Mouse (Mus musculus) megakaryocyte, embryonic 14.5 days (primary cell): Measurements from ENCODE around the gene Grid2ip. TPM values are rescaled to one million over a fixed set of nuclear protein-coding genes. Genes with fewer than 3 reads are reported as not detected.

Source experiments
- H3K27me3 ChIP-seq: replicated peaks from 2 replicates; pipeline ENCODE3; 2012; ENCODE audit warnings: inconsistent platforms
- H3K36me3 ChIP-seq: replicated peaks from 2 replicates; pipeline ENCODE3; 2012; ENCODE audit warnings: low read length, inconsistent platforms, mixed read lengths
- H3K4me1 ChIP-seq: 2 replicates; pipeline ENCODE4 v1.6.1; 2012; ENCODE audit warnings: inconsistent platforms
- H3K4me3 ChIP-seq: replicated peaks from 2 replicates; pipeline ENCODE3; 2012; ENCODE audit warnings: moderate library complexity, mild to moderate bottlenecking, inconsistent platforms
- H3K9me3 ChIP-seq: 2 replicates; pipeline ENCODE4 v1.6.1; 2012; ENCODE audit warnings: inconsistent platforms
- FLI1 ChIP-seq: IDR thresholded peaks from 2 replicates; pipeline ENCODE4 v1.6.1; 2012; ENCODE audit warnings: low read length, inconsistent platforms, mixed read lengths
- GATA1 ChIP-seq: IDR thresholded peaks from 3 replicates; pipeline ENCODE4 v1.6.1; 2012; ENCODE audit warnings: mixed read lengths, low read length, inconsistent platforms, borderline replicate concordance
- polyA plus RNA-seq: library from polyadenylated mRNA; stranded (reverse); fragments of >175 nt; gene quantifications from 2 replicates; pipeline ENCODE4 v1.2.3, GENCODE M21; 2012; ENCODE audit warnings: low replicate concordance; ENCODE audit not compliant: insufficient read depth

The Grid2ip gene
- polyA plus RNA-seq, 1 experiment = not detected

GRCm38 (mm10) chr5:143328690-143329495, 28.2 kb upstream of the Grid2ip start, which contains the start of gene Zdhhc4:
Gene Zdhhc4 (minus strand): TSS chr5:143329256.
- TF ChIP-seq GATA1 (no peak), FLI1 (peak; percentile 76; the same call in 1 of the 2 replicates)
- no peaks in the 10 kb centered on the region for H3K27me3 ChIP-seq
- H3K4me1 ChIP-seq = peaks cover 26% of the 10 kb centered on the region
- no peaks in the 10 kb centered on the region for H3K9me3 ChIP-seq
- H3K36me3 ChIP-seq = peaks cover 37% of the 10 kb centered on the region
- H3K4me3 ChIP-seq = peak within 1 kb of the TSS; percentile 99

DNA sequence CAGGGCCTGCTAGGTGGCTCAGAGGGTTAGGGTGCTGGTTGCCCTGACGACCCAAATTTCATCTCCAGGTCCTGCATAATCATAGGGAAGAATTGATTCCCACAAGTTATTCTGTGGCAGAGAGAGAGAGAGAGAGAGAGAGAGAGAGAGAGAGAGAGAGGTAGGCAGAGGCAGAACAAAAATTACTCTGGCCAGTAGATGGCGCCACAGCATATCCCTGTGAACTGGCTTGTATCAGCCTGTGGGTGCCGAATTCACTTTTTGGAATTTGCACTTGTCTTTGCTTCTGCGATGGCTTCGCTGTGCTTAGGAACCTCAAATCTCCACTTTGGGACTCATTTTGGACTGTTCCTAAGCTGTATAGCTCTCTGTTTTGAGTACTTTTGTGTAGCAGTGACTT, 23.3 kb upstream of the Grid2ip start:
- Histone ChIP-seq H3K27me3 (peaks cover 17% of the 10 kb centered on the region), H3K4me3 (peak overlapping the region; percentile 80), H3K4me1 (peaks cover 27% of the 10 kb centered on the region), H3K9me3 (0 out of 2 replicates have a peak, but pooled peaks cover 3% of the 10 kb centered on the region), H3K36me3 (no peaks in the 10 kb centered on the region)
- TF ChIP-seq GATA1 (no peak), FLI1 (no peak)

GRCm38 (mm10) chr5:143334418-143335088, 22.6 kb upstream of the Grid2ip start:
- Histone ChIP-seq H3K4me3 (peak overlapping the region; percentile 80), H3K9me3 (0 out of 2 replicates have a peak, but pooled peaks cover 3% of the 10 kb centered on the region), H3K36me3 (no peaks in the 10 kb centered on the region), H3K4me1 (peaks cover 27% of the 10 kb centered on the region), H3K27me3 (peaks cover 19% of the 10 kb centered on the region)
- TF ChIP-seq GATA1 = no peak
- no peak for TF ChIP-seq FLI1

- H3K27me3 ChIP-seq = peaks cover 21% of the 10 kb centered on the region
- H3K36me3 ChIP-seq = no peaks in the 10 kb centered on the region
- H3K9me3 ChIP-seq = 0 out of 2 replicates have a peak, but pooled peaks cover 3% of the 10 kb centered on the region
- no peak for TF ChIP-seq GATA1
- TF ChIP-seq FLI1 = no peak
- H3K4me1 ChIP-seq = peaks cover 22% of the 10 kb centered on the region
- no peak overlapping the region for H3K4me3 ChIP-seq
Observed at GRCm38 (mm10) chr5:143335089-143335460, 22.1 kb upstream of the Grid2ip start.

DNA sequence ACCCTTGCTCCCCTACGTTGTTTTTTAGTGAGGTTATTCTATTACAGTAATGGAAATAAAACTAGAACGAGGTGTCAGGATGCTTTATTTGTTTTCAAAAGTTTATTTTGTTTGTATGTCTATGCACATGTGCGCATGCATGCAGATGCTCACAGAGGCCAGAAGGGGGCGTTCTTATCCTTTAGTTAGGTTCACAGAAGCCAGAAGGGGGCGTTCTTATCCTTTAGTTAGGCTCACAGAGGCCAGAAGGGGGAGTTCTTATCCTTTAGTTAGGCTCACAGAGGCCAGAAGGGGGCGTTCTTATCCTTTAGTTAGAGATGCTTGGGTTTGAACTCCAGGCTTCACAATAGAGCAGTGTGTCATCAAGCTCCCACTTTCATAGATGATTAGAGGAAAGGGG, 20.6 kb upstream of the Grid2ip start:
- Histone ChIP-seq H3K4me1 (peaks cover 19% of the 10 kb centered on the region), H3K4me3 (no peak overlapping the region), H3K27me3 (peaks cover 22% of the 10 kb centered on the region), H3K9me3 (0 out of 2 replicates have a peak, but pooled peaks cover 3% of the 10 kb centered on the region), H3K36me3 (no peaks in the 10 kb centered on the region)
- TF ChIP-seq FLI1 (no peak), GATA1 (no peak)

- TF ChIP-seq FLI1 (no peak), GATA1 (no peak)
- H3K4me3 ChIP-seq = no peak overlapping the region
- peaks cover 19% of the 10 kb centered on the region for H3K9me3 ChIP-seq
- H3K27me3 ChIP-seq = peaks cover 26% of the 10 kb centered on the region
- peaks cover 15% of the 10 kb centered on the region for H3K4me1 ChIP-seq
- H3K36me3 ChIP-seq = no peaks in the 10 kb centered on the region
Observed at GRCm38 (mm10) chr5:143339603-143340002, 17.5 kb upstream of the Grid2ip start.

DNA sequence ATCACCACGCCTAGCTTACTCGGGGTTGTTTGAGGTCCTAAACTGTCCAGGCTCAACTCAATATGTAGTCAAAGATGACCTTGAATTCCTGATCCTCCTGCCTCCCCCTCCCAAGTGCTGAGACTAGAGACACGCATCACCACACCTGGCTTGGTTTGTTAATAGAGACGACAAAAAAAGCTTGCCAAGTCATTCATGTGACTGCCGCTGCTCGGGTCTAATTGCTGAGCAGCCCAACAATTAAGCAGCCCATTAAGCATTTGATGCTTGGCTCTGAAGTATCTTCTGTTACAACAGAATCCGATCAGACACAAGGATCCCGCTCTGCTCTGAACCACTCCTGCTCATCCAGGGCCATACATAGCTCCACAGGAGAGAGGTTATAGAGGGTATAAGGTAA, 10.8 kb upstream of the Grid2ip start:
- H3K4me1 ChIP-seq = peaks cover 3% of the 10 kb centered on the region
- H3K4me3 ChIP-seq = no peak overlapping the region
- H3K36me3 ChIP-seq = no peaks in the 10 kb centered on the region
- peaks cover 20% of the 10 kb centered on the region for H3K27me3 ChIP-seq
- no peak for TF ChIP-seq FLI1
- TF ChIP-seq GATA1 = no peak
- H3K9me3 ChIP-seq = peaks cover 41% of the 10 kb centered on the region

DNA sequence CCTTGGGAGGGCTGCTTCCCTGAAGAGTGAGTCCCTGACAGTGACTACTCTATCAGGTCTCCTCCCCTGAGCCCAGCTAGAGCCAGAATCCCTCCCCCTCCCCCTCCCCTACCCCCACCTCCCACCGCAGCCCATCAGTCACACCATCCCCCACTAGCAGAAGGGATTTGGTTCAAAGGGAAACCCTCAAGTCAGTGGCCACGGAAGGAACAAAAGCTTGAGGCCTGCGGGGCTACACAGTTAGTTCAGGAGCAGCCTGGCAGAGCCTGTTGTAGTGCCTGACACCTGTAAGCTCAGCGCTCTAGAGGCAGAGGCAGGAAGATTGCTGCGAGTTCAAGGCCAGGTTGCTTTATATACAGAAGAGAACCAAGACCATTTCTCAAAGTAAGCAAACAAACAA, 1.1 kb upstream of the Grid2ip start:
- Histone ChIP-seq H3K4me1 (peaks cover 20% of the 10 kb centered on the region), H3K4me3 (no peak overlapping the region), H3K27me3 (peaks cover 74% of the 10 kb centered on the region), H3K9me3 (peaks cover 42% of the 10 kb centered on the region), H3K36me3 (no peaks in the 10 kb centered on the region)
- TF ChIP-seq FLI1 (no peak), GATA1 (no peak)

DNA sequence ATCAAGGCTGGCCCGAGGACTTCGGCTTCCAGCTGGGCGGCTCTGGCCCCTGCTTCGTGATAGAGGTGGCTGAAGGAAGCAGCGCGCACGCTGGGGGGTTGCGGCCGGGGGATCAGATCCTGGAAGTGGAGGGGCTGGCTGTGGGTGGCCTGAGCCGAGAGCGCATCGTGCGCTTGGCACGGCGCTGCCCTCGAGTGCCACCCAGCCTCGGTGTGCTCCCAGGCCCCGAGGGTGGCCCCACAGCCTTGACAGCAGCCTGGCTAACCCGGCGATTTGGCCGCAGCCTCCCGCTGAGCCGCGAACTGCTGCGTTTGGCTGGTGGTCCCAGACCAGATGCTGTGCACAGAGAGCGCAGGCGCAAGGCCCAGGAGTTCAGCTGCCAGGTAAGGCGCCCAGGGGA, 426 bp downstream of the Grid2ip start:
- H3K27me3 ChIP-seq = peaks cover 85% of the 10 kb centered on the region
- H3K9me3 ChIP-seq = peaks cover 30% of the 10 kb centered on the region
- H3K4me1 ChIP-seq = peaks cover 20% of the 10 kb centered on the region
- H3K36me3 ChIP-seq = no peaks in the 10 kb centered on the region
- no peak for TF ChIP-seq FLI1
- no peak for TF ChIP-seq GATA1
- peak overlapping the region; percentile 64 for H3K4me3 ChIP-seq

- TF ChIP-seq GATA1 (no peak), FLI1 (no peak)
- H3K9me3 ChIP-seq = peaks cover 16% of the 10 kb centered on the region
- H3K4me3 ChIP-seq = no peak overlapping the region
- no peaks in the 10 kb centered on the region for H3K36me3 ChIP-seq
- peaks cover 31% of the 10 kb centered on the region for H3K4me1 ChIP-seq
- peaks cover 90% of the 10 kb centered on the region for H3K27me3 ChIP-seq
Observed at GRCm38 (mm10) chr5:143359263-143359662, 2.1 kb downstream of the Grid2ip start.
